Mouse (Mus musculus): ENCODE data around the gene Eif4e1b.
A peak's percentile ranks its signal among the peaks of the same experiment; 100 is the strongest.
"Not testable (repeated sequence)": the region's sequence is repeated elsewhere in the genome, so short reads cannot be mapped to it uniquely, and the experiment has no call there.

Gene Eif4e1b

DNA sequence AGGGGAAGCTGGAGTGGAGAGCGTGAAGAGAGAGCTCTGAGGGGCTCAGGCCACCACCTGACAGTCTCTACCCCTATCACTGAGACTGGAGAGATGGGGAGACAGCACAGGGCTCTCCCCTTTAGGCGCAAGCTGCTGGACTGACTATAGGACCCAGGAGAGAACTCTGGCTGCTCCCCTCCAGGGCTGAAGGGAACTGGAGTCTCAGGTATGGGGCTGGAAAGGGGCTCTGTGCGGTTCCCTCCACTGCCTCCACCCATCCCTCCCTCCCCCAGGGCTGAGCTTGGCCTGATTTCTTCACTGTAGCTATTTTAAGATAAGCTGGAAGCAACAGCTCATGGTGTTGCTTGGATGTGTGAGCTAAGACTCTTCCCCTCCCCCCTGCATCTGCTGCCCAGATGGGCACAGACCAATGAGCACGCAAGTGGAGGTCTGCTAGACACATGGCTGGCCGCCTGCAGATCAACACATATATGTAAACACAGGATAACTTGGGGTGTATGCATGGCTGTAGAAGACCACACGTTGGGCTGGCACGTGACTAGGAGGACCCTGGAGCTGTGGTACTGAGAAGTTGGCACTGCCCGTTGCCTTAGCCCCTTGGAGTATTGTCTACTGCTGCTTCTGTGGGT, 23.5 kb upstream of the Eif4e1b start:
- no peak for DNase-seq

DNA sequence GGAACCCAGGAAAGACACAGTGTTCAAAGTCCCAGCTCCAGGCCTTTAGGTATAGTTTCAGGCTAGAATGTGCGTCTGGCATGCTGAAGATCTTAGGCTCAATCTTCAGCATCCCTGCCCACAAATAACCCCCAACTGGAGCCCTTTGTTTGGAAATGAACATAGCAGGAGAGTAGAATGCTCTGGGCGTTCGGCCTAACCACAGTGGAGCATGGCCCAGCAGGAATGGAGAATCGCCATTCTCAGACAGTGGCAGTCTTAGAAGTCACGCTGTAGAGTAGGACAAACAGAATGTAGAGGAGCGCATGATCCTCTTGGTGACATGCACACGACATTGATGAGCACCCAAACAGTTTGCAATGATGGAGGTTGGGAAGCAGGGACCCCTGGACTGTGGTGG, 22.9 kb upstream of the Eif4e1b start:
- no peak for DNase-seq

DNA sequence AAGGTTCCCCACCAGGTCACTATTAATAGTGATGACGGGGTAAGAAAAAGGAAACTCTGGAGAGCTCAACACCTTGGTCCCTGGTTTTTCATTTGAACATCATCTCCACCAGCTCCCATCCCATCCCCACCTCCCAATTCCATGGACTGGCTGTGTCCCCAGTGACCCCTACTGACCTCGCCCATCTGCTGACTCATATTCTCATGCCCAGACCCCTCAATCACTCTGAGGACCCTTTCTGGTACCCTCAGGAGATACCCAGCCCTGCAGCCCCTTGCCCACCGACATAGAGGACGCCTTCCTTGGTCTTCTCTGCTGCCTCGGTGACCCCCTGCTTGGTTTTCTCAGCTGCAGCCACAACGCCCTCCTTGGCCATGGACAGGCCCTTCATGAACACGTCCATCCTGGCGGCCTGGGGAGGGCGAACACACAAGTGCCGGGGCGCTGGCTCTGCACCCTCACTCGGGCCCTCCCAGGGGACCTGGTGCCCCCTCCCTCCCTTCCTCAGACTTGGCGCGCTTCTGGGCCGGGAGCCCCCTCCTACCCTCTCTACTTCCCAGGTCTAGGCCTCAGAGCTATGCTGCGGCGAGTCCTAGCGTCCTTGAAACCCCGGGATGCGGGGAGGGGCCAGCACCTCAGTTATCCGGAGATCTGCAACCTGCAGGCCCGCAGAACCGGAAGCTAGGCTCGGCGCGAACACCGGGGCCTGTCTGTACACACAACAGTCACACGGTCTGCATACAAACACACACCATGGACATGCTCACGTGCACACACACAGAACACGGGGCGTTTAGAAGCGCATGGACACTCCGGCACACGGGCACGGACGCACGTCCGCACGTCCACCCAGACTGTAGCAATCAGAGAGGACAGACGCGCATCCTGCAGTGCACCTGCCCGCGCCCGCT, 18.3 kb upstream of the Eif4e1b start:
- DNase-seq: no peak

DNA sequence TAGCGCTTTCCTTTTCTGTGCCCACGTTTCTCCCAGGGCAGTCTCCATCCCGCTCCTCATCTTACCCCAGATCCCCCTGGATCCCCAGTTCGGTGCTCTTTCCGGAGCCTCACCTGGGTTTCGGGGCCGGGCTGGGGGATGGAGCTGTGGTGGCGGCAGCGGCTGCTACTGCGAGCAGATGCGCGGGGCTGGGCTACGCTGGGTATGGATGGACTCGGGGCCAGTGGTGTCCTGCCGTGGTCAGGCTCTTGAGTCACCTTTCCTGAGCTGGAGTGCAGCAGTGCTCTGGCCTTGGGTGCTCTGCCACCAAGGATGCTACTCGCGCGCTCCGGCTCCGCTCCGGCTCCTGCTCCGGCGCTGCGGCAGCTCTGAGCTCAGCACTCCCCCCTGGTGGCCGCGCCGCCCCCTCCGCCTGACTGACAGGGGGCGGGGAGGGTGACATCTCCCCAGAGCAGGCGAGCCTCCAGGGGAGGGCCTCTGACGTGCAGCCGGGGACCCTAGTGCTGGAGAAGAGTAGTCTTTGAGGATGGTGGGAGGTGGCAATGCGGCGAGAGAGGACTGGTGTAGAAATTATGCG, 17.5 kb upstream of the Eif4e1b start, which contains the start of gene Sncb:
Sncb (minus strand) TSS at position 404 of the 577 bp plus-strand sequence.
- peak; percentile 42 for DNase-seq

DNA sequence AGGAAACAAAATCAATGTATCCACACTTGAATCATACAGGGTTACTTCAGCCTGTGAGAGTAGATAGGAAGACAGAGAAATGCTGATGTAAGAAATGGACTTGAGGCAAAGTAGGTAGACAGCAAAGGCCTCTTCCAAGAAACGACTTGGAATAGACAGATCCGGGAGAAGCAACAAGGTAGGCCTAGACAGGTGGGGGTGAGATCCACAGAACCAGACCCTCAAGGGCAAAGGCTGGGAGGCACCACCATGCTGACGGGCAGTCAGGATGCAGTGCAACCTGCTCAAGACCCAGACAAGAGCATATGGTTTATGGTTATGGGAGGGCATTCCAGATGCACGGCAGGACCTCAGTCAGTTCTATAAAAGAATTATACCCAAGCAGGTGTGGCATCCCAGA, 16.8 kb upstream of the Eif4e1b start:
- DNase-seq: no peak

DNA sequence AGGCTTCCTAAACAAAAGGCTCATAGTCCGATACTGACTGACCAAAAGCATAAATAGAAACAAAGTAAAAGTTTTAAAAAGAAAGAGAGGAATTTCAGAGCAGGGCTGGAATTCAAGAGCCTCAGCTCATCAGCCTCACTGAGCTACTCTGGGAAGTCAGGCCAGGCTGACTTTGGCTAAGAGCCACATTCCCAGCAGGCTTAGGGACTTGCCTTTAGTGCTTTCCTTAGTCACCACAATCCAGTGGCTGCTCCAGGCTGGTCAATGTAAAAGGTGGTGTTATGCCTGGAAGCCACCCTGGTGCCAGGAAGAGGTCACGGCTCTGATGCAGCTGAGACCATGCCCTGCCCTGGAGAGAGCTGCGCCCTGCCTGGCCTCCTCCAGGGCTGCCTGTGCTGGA, 3.2 kb upstream of the Eif4e1b start:
- peak; percentile 50 for DNase-seq

DNA sequence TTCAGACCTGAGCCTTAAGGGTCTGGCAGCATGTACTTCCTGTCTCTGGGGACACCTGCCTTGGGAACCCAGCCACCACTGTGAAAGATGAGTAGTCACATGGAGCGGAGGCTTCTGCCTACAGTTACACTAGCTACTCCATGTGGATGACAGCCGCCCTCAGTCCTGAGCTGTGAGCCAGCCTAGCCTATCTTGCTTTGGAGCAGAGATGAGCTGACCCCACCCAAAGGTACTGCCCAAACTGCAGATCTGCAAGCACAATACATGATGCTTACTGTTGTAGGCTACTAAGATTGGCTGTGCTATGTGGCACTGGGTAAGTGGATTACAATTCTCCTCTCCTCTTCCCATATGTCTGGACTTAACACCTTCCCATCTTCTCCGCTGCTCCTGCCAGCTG, 2.7 kb upstream of the Eif4e1b start:
- no peak for DNase-seq

DNA sequence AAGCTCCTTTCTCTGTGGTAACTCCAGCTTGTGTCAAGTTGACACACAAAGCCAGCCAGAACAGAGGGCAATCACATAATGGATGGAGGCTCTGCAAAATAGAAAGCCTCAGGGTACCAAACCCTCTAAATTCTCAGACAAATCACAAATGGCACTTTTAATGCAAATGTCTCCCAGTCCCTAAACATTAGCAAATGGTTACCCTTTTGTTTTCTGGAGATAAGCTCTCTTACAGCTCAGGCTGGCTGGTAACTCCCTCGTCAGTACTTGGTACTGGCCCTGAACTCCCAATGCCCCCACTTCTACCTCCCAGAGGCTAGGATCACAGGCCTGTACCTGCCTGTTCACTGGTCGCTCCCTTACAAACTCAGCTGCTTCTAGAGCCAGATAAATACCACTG, 563 bp upstream of the Eif4e1b start:
- no peak for DNase-seq

DNA sequence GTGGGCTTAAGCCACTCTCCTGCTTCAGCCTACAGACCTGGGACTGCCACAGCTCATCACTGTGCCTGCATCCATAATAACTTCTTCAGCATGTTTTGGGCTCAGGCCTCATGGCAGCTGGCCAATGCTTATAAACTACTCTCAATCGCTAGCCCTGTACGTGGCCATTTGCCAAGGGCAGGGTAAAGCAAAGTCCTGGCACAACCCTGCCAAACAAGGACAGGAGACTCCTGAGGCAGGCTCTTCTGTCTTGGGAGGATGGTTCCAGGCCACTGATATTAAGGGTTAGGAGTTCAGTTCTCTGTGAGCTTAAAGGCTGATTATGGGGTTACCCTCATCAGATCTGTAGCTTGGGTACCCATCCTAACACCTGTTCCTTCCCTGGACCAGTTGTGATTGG, 3.8 kb downstream of the Eif4e1b start:
- not testable (repeated sequence) for DNase-seq

DNA sequence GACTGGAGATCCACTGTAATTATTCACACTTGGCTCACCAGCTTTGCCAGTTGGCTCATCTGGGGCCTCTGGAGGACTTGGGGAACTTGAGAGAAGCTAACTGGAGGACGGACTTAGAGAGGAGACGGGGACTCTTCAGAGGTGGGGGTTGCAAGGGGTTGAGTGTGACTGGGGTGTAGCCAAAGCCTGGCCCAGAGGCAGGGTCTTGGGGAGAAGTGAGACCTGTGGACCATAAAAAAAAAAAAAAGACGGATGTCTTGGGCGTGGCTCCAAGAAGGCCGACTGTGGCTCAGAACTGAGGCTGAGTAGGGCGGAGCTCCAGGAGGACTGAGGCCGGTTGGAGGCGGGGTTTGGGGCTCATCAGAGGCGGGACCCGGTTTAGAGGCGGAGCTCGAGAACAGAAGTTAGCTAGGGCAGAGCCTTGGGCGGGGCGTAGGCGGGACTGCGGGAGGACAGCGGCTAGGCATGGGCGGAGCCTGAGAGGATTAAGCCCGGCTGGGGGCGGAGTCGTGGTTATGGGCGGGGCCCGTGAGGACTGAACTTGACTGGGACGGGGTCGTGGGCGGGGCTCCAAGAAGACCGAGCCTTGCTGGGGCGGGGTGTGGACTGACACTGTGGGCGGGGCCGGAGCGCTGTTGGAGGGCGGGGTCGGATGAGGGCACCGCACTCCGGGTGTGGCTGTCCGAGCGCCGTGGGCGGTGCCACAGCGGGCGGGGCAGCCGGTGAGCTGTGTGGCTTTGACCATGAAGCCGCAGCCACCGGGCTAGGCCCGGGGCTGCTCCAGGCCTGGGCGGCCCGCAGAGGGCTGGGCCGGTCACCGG, 5.2 kb downstream of the Eif4e1b start, which contains the start of gene Tspan17:
Tspan17 (plus strand) TSS at position 638 of the 821 bp plus-strand sequence.
- peak; percentile 98 for DNase-seq

DNA sequence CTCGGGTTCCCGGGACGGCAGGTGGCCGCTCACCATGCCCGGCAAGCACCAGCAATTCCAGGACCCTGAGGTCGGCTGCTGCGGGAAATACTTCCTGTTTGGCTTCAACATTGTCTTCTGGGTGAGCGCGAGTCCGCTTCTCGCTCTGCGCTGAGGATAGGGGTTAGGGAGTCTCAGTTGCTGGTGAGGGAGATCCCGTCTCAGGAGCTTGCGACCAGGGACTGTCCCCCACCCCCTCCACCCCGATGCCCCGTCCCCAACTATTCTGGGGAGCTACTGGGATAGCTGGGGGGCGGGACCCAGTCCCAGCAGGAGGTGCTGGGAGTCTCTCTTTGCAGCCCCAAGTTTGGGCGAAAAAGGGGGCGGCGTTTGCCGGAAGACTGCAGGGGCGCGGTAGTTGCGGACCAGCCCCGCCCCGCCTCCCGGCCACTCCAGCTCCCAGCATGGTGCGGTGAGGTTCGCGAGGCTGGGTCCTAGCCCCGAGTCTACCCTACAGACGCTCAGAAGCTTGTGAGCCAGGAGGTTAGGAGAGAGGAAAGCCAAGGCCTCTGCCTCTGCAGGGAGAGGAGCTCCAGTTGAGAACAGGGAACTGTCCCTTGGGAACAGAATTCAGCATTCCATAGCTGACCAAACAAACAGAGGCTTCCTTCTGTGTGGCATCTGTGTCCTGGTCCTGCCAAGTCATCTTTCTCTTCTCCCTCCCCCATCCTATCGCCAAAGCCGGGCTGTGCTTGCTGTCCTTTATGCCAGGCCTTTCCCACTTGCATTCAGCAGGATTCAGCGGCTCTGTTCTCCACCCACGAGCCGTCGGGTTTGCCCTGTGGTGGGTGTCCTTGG, 6.0 kb downstream of the Eif4e1b start:
- DNase-seq: peak; percentile 56

DNA sequence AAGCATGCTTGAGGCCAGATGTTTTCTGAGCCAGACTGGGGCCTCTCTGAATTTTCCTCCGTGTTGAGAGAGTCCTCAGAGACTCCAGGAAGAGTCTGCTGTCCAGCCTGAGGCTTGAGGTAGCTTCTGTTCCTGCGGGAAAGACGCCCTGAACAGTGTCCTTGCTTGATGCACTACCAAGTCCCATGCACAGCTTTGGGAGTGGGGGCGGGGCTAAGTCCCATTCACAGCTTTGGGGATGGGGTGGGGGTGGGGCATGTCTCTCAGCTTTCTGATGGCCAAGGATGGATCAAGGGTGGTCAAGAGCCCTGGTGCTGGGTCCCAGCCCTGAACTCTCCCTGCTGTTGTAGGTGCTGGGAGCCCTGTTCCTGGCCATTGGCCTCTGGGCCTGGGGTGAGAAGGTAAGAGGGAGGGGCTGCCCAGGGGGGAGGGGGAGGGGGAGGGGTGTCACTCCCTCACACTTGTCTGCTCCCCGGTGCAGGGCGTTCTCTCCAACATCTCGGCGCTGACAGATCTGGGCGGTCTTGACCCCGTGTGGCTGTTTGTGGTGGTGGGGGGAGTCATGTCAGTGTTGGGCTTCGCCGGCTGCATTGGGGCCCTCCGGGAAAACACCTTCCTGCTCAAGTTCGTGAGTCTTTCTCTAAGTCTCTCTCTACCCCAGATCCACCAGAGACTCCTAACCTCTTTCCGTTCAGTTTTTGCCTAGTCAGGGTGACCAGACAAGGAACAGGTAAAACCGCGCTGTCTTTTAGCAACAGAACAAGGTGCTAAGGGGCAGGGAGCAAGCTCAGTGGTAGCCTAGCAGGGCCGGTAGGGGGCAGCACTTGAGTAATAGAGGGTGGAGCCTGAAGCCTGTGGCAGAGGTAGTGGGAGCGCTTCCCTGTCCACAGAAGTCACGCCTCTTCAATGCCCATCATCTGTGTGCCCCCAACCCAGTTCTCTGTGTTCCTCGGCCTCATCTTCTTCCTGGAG, 8.7 kb downstream of the Eif4e1b start:
- no peak for DNase-seq

DNA sequence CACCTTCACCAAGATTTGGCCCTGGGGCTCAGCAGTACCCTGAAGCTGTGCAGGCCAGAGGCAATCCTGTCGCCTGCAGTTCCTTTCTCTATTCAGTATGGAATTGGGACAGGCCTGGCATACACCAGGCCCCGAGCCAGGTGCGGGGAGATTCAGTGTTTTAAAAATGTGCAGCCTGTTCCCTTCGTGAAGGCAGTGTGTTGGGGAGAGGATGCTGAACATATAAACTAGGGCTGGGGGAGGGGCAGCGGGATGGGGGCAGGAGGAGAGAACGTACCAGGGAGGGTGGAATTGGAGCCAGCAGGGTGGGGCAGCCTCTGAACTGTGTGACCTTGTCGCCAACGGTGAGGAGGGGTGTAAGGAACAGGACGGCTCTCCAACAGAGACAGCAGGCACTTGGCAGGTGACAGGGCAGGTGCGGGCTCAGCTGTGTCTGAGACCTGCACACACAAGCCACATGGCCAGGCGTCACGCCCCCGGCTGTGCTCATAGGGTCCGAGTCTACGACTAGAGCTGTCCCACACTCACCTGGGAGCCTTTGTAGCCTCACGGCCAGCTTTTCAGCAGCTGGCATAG, 10.3 kb downstream of the Eif4e1b start:
- DNase-seq: no peak

DNA sequence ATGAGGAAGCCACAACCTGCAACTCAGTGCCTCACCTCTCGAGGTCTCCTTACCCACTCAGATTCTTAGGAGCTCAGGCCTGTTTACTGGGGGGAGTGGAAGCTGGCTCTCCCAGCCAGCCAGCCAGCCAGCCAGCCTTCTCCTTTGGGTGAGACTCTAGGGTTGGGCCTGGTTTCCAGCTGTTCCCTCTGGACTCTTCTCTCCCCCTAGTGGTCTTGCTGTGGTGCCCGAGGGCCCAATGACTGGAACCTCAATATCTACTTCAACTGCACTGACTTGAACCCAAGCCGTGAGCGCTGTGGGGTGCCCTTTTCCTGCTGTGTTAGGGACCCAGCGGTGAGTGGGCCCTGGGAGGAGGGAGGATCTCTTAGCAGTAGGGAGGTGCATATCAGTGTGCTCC, 11.0 kb downstream of the Eif4e1b start:
- DNase-seq: no peak

DNA sequence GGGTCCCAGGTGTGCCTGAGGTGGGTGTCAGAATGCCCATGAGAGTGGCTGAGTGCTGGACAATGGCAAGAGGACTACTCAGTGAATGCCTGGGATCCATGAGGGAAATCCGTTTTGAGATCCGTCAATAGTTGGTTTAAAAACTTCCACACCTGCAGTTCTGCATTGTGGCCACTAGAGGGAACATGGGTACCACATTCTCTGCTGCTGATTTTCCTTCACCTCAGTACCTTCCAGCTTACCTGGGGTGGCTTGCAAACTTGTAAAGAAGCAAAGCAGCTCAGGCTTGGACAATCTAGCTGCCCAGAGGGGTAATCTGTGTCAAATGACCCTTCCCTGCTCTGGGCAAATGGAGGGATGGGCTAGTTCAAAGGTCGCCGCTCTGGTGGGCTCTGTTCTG, 13.6 kb downstream of the Eif4e1b start:
- DNase-seq: peak; percentile 33

DNA sequence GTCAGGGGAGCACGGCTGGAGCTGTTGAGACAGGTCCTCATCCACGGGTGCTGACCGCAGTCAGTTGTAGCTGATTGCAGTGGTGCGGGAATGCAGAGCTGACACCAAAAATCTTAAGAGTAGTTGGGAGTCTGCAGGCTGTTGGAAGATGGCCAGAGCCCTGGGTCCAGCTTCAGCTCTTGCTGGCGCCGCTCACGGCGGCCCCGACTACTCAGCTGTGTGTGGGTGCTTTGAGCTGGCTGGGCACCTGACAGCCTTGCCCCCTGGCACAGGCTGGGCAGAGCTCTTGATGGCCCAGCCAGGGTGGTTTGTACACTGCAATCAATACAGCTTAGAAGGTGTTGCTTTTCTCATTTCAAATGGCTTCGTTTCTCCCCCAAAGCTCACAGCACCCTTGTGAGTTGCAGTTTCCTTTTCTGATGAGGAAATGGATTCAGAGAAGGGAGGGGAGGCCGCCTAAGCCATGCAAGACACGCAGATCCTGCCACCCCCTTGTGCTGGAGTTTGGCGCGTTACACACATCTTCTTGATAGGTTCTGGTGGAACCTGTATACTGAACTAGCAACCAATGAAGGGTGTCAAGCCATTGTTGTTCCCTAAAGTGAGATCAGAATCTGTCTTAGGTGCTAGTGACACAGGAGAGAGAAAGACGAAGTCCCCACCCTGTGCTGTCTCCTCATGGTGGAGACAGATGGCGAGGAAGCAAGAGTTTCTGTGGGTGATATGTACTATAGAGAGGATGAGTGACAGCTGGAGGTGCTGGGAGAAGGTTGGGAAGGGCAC, 14.3 kb downstream of the Eif4e1b start:
- no peak for DNase-seq

DNA sequence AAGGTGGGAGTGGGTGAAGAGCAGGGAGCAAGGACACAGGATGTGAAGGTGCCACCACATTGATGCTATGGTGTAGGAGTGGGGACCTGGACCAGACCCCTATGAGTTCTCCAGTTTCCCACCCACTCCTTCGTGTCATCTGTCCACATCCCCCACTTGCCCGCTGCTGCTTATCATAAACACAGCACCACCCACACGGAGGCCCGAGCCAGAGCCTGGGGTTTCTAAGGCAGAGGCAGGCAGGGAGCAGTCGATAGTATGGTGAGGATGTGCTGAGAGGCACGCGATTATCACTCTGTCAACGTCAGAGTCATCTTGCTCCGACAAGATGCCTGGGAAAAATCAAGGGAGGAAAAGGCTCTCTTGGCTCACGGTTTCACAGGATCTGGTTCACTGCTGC, 14.9 kb downstream of the Eif4e1b start:
- no peak for DNase-seq

DNA sequence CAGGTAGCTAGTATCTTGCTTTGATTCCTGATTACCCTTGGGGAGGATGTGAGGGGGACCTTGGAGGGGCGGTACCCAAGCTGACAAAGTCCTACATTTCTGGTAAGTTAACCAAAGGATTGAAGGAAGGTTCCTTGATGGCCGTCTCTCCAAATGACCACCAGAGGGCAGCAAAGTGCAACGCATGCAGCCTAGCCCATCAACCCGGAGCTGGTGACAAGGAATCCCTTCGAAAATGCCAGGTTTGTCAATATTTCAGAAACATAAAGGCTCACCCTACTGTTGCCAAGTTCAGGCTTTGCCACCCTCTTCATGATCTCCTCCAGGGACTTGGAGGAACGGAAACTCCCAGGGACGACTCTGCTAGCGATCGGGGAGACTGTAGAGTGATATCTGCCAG, 15.9 kb downstream of the Eif4e1b start:
- DNase-seq: peak; percentile 81

DNA sequence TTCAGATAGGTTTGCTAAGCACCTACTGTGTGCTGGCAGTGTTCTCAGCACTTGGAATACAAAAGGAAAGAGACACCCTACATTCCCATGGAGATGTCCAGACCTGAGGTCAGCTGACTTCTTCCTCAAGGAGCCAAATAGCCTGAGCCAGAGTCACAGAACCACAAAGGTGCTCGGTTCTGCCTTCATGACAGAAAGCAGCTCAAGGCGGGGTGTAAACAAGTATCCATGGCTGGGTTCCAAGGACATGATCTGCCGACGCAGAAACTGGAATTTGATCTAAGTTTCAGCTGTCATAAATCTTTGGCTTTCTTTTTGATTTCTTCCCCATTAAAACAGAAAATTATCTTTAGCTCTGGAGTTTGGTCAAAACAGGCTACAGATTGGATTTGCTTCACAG, 16.4 kb downstream of the Eif4e1b start:
- DNase-seq: no peak

DNA sequence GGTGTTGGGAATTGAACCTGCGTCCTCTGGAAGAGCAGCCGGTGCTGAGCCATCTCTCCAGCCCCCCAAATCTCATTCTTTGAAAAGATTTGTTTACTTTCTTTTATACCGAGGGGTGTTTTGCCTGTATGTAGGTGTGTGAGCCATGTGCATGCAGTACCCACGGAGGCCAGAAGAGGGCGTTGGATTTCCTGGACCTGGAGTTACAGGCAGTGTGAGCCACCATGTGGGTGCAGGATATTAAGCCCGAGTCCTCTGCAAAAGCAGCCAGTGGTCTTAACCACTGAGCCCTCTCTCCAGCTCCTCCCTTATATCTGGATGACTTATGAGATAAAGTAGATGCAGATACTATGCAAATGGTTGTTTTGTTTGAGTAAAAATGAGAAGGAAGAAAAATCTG, 19.2 kb downstream of the Eif4e1b start:
- no peak for DNase-seq
